Mouse (Mus musculus): ENCODE data around the gene Vwa7. TPM values are rescaled to one million over a fixed set of nuclear protein-coding genes. Genes with fewer than 3 reads are reported as not detected.
"Not testable (repeated sequence)": the region's sequence is repeated elsewhere in the genome, so short reads cannot be mapped to it uniquely, and the experiment has no call there.

The Vwa7 gene
- polyA plus RNA-seq, 1 experiment from 2014 or later, result 0.28 TPM

DNA sequence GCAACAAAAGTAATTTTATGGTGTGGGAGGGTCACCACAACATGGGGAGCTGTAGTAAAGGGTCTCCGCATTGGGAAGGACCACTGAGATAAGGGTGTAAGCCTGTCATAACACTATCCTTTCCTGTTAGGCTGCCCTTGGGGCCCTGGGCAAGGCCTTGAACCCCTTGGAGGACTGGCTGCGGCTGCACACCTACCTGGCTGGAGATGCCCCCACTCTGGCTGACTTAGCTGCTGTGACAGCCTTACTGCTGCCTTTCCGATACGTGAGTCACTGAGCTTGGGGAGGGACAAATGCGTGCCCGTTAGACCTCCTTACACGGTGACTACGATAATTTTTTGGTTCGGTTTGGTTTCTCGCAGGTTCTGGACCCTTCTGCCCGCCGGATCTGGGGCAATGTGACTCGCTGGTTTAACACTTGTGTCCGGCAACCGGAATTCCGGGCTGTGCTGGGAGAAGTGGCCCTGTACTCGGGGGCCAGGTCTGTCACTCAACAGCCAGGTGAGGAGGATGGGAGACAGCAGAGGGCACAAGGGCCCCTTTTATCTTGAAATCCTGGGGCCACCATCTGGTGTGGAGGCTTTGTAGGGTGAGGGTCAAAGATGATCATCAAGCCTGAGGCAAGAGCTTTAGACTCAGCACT, 12.2 kb upstream of the Vwa7 start:
- Histone ChIP-seq H3K36me3 (ENCODE audit: control insufficient read depth, insufficient read depth, low read length) (peaks cover 49% of the 10 kb centered on the region), H3K4me1 (ENCODE audit: control insufficient read depth, insufficient read depth, low read length) (peaks cover 24% of the 10 kb centered on the region), H3K4me3 (ENCODE audit: low read length) (no peak overlapping the region), H3K9ac (ENCODE audit: low read depth, low read length) (no peak overlapping the region), H3K4me2 (replicated peaks; ENCODE audit: low read depth, low read length) (no peak overlapping the region), H3K27me3 (ENCODE audit: control insufficient read depth, insufficient read depth, low read length) (no peaks in the 10 kb centered on the region), H3K9me3 (ENCODE audit: control insufficient read depth, low read length) (no peaks in the 10 kb centered on the region), H3K27ac (ENCODE audit: low read depth, low read length) (no peak overlapping the region)
- no peak for ATAC-seq (ENCODE audit: low FRiP score, low TSS enrichment)
- 94% methylated on average over 17 of the region's 17 CpGs for WGBS

DNA sequence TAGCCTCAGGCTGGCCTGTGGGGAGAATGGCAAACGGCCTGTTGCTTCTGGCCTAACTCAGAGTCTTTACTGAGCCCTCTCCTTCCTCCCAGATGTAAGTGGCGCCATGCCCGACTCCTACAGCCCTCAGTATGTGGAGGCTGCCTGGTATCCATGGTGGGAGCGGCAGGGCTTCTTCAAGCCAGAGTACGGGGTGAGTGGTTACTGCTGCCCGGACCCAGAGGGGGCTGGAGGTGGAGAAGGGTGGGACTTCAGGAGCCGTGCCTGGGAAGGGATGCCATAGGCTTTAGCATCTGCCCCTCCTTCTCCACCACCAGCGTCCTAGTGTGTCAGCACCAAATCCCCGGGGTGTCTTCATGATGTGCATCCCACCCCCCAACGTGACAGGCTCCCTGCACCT, 11.2 kb upstream of the Vwa7 start:
- ATAC-seq (ENCODE audit: low FRiP score, low TSS enrichment), result no peak
- Histone ChIP-seq H3K4me2 (replicated peaks; ENCODE audit: low read depth, low read length) (no peak overlapping the region), H3K9me3 (ENCODE audit: control insufficient read depth, low read length) (no peaks in the 10 kb centered on the region), H3K4me3 (ENCODE audit: low read length) (no peak overlapping the region), H3K4me1 (ENCODE audit: control insufficient read depth, insufficient read depth, low read length) (peaks cover 15% of the 10 kb centered on the region), H3K27me3 (ENCODE audit: control insufficient read depth, insufficient read depth, low read length) (no peaks in the 10 kb centered on the region), H3K27ac (ENCODE audit: low read depth, low read length) (no peak overlapping the region), H3K9ac (ENCODE audit: low read depth, low read length) (no peak overlapping the region), H3K36me3 (ENCODE audit: control insufficient read depth, insufficient read depth, low read length) (peaks cover 57% of the 10 kb centered on the region)
- WGBS, result 97% methylated on average over 10 of the region's 10 CpGs

DNA sequence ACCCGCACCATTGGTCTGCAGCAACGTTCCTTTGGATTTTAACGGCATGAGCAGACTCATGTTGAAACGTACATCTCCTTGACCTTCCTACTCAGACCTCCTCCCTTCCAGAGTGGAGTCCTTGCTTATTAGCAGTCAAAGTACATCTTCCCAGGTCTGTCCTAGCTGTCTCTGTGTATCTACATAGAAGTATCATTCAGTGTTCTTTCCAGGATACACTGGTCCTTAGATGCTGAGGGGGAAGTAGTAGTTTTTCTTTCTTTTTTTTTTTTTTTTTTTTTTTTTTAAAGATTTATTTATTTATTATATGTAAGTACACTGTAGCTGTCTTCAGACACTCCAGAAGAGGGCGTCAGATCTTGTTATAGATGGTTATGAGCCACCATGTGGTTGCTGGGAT, 10.5 kb upstream of the Vwa7 start:
- ATAC-seq (ENCODE audit: low FRiP score, low TSS enrichment); H3K27me3 ChIP-seq (ENCODE audit: control insufficient read depth, insufficient read depth, low read length); H3K9me3 ChIP-seq (ENCODE audit: control insufficient read depth, low read length); H3K4me2 ChIP-seq (replicated peaks; ENCODE audit: low read depth, low read length); H3K9ac ChIP-seq (ENCODE audit: low read depth, low read length); H3K27ac ChIP-seq (ENCODE audit: low read depth, low read length); H3K4me3 ChIP-seq (ENCODE audit: low read length): not testable (repeated sequence)
- Histone ChIP-seq H3K36me3 (ENCODE audit: control insufficient read depth, insufficient read depth, low read length) (peaks cover 64% of the 10 kb centered on the region), H3K4me1 (ENCODE audit: control insufficient read depth, insufficient read depth, low read length) (peaks cover 15% of the 10 kb centered on the region)
- 92% methylated on average over 4 of the region's 5 CpGs for WGBS

DNA sequence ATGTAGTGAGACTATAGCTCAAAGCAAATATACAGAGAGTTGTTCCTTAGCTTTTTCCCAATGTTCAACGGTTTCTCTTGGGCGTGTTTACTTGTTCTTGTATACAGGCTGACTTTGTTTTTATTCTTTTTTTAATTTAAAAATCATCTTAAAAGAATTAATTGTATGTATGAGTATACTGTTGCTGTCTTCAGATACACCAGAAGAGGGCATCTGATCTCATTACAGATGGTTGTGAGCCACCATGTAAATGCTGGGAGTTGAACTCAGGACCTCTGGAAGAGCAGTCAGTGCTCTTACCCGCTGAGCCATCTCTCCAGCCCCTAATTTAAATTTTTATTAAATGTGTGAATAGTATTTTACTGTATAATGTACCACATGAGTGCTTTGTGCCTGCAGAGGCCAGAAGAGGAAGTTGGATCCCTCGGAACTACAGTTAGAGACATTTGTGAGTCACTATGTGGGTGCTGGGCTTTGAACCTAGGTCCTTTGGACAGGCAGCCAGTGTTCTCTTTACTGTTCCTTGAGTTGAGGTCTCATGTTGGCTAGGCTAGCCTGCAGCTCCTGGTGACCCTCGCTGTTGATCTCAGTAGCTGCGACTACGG, 8.9 kb upstream of the Vwa7 start:
- H3K4me2 ChIP-seq (replicated peaks; ENCODE audit: low read depth, low read length), result no peak overlapping the region
- H3K9me3 ChIP-seq (ENCODE audit: control insufficient read depth, low read length), result no peaks in the 10 kb centered on the region
- peaks cover 80% of the 10 kb centered on the region for H3K36me3 ChIP-seq (ENCODE audit: control insufficient read depth, insufficient read depth, low read length)
- ATAC-seq (ENCODE audit: low FRiP score, low TSS enrichment), result no peak
- no peaks in the 10 kb centered on the region for H3K27me3 ChIP-seq (ENCODE audit: control insufficient read depth, insufficient read depth, low read length)
- H3K4me1 ChIP-seq (ENCODE audit: control insufficient read depth, insufficient read depth, low read length), result peaks cover 11% of the 10 kb centered on the region
- 97% methylated on average over 7 of the region's 7 CpGs for WGBS
- H3K9ac ChIP-seq (ENCODE audit: low read depth, low read length), result no peak overlapping the region
- H3K27ac ChIP-seq (ENCODE audit: low read depth, low read length), result no peak overlapping the region
- H3K4me3 ChIP-seq (ENCODE audit: low read length), result no peak overlapping the region

DNA sequence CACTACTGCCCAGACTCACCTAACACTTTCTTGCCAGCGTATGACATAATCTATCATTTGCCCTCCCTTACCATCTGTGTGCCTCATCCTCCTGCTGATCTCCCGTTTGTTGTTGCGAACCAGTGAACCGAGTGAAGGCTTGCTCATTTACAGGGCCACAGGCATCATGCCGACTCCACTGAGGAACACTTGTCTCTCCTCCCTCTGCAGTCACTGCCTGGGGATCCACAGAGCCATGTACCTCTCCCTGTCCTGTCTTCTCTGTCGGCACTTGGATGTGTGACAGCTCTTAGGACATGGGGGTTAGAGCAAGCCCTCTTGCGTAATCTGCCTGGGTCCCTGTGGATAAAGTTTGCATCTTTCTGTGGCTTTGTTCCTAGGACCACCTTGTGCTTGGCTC, 6.8 kb upstream of the Vwa7 start:
- Histone ChIP-seq H3K9me3 (ENCODE audit: control insufficient read depth, low read length) (no peaks in the 10 kb centered on the region), H3K4me3 (ENCODE audit: low read length) (no peak overlapping the region), H3K4me2 (replicated peaks; ENCODE audit: low read depth, low read length) (no peak overlapping the region), H3K27ac (ENCODE audit: low read depth, low read length) (no peak overlapping the region), H3K27me3 (ENCODE audit: control insufficient read depth, insufficient read depth, low read length) (no peaks in the 10 kb centered on the region), H3K9ac (ENCODE audit: low read depth, low read length) (no peak overlapping the region), H3K4me1 (ENCODE audit: control insufficient read depth, insufficient read depth, low read length) (no peaks in the 10 kb centered on the region), H3K36me3 (ENCODE audit: control insufficient read depth, insufficient read depth, low read length) (peaks cover 94% of the 10 kb centered on the region)
- ATAC-seq (ENCODE audit: low FRiP score, low TSS enrichment), result no peak
- 85% methylated on average over 7 of the region's 7 CpGs for WGBS

DNA sequence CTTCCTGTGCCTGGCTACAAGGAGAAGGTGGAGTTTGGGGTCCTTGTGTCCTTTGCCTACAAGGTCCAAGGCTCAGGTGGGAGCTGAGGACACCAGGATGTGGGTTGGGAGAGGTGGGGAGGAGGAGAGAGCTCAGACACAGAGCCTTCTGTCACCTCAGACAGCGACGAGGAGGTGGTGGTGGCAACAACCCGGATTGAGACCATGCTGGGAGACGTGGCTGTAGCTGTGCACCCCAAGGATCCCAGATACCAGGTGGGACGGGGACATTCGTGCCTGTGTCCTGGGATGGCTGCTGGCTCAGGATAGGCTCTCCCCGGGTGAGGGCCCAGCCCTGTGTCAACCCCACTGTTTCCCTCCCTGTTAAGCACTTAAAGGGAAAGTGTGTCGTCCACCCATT, 4.9 kb upstream of the Vwa7 start:
- Histone ChIP-seq H3K27ac (ENCODE audit: low read depth, low read length) (no peak overlapping the region), H3K4me1 (ENCODE audit: control insufficient read depth, insufficient read depth, low read length) (no peaks in the 10 kb centered on the region), H3K9me3 (ENCODE audit: control insufficient read depth, low read length) (no peaks in the 10 kb centered on the region), H3K4me2 (replicated peaks; ENCODE audit: low read depth, low read length) (no peak overlapping the region), H3K4me3 (ENCODE audit: low read length) (no peak overlapping the region), H3K36me3 (ENCODE audit: control insufficient read depth, insufficient read depth, low read length) (peaks cover 98% of the 10 kb centered on the region), H3K9ac (ENCODE audit: low read depth, low read length) (no peak overlapping the region), H3K27me3 (ENCODE audit: control insufficient read depth, insufficient read depth, low read length) (no peaks in the 10 kb centered on the region)
- WGBS, result 97% methylated on average over 8 of the region's 8 CpGs
- ATAC-seq (ENCODE audit: low FRiP score, low TSS enrichment), result no peak

DNA sequence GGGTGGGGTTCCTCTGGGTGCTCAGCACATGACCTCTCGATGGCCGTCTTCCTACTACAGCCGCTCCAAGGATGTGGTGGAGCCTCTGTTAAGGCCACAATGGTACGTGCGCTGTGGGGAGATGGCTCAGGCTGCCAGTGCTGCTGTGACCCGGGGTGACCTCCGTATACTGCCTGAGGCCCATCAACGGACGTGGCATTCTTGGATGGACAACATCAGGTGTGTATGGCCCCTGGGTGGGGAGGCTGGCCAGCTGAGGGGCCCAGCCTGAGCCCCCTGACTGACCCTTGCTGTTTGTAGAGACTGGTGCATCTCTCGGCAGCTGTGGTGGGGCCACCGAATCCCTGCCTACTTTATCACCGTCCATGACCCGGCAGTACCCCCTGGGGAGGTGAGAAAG, 3.9 kb upstream of the Vwa7 start:
- H3K27ac ChIP-seq (ENCODE audit: low read depth, low read length), result no peak overlapping the region
- H3K36me3 ChIP-seq (ENCODE audit: control insufficient read depth, insufficient read depth, low read length), result peaks cover 89% of the 10 kb centered on the region
- ATAC-seq (ENCODE audit: low FRiP score, low TSS enrichment), result no peak
- no peaks in the 10 kb centered on the region for H3K4me1 ChIP-seq (ENCODE audit: control insufficient read depth, insufficient read depth, low read length)
- 83% methylated on average over 13 of the region's 13 CpGs for WGBS
- H3K9ac ChIP-seq (ENCODE audit: low read depth, low read length), result no peak overlapping the region
- no peak overlapping the region for H3K4me2 ChIP-seq (replicated peaks; ENCODE audit: low read depth, low read length)
- no peaks in the 10 kb centered on the region for H3K9me3 ChIP-seq (ENCODE audit: control insufficient read depth, low read length)
- H3K27me3 ChIP-seq (ENCODE audit: control insufficient read depth, insufficient read depth, low read length), result no peaks in the 10 kb centered on the region
- H3K4me3 ChIP-seq (ENCODE audit: low read length), result no peak overlapping the region

DNA sequence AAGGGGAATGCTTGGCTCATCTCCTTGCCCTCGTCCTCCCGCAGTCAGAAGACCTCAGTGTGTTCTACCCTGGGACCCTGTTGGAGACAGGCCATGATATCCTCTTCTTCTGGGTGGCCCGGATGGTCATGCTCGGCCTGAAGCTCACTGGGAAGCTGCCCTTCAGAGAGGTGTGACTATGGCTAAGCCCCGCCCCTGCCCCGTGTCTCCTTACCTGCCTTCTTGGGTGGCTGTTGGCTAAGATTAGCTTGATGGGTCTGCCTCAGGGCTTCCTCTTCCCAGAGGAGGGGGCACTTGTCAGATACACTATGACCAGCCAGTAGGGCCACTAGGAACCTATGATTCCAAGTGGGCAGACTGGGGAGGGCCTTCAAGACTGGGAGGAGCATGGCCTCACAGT, 3.2 kb upstream of the Vwa7 start:
- Histone ChIP-seq H3K9me3 (ENCODE audit: control insufficient read depth, low read length) (no peaks in the 10 kb centered on the region), H3K4me3 (ENCODE audit: low read length) (no peak overlapping the region), H3K4me1 (ENCODE audit: control insufficient read depth, insufficient read depth, low read length) (no peaks in the 10 kb centered on the region), H3K27me3 (ENCODE audit: control insufficient read depth, insufficient read depth, low read length) (no peaks in the 10 kb centered on the region), H3K9ac (ENCODE audit: low read depth, low read length) (no peak overlapping the region), H3K4me2 (replicated peaks; ENCODE audit: low read depth, low read length) (no peak overlapping the region), H3K36me3 (ENCODE audit: control insufficient read depth, insufficient read depth, low read length) (peaks cover 81% of the 10 kb centered on the region), H3K27ac (ENCODE audit: low read depth, low read length) (no peak overlapping the region)
- 77% methylated on average over 6 of the region's 6 CpGs for WGBS
- no peak for ATAC-seq (ENCODE audit: low FRiP score, low TSS enrichment)

DNA sequence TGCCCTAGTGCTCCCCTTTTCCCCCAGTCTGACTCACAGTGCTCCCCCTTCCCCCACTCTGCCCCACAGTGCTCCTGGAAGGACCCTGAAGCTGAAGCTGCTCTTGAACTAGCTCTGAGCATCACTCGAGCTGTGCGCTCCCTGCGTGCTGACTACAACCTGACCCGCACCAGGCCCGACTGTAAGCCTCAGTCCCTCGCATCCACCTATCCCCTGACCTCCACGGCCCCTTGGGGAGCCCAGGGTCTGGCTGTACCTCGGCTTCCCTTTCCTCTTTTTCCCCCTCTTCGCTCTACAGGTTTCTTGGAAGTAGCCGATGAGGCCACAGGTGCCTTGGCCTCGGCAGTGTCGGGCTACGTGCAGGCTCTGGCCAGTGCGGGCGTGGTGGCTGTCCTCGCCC, 1.1 kb upstream of the Vwa7 start:
- WGBS, result 91% methylated on average over 16 of the region's 16 CpGs
- Histone ChIP-seq H3K9me3 (ENCODE audit: control insufficient read depth, low read length) (no peaks in the 10 kb centered on the region), H3K27me3 (ENCODE audit: control insufficient read depth, insufficient read depth, low read length) (no peaks in the 10 kb centered on the region), H3K4me3 (ENCODE audit: low read length) (no peak overlapping the region), H3K36me3 (ENCODE audit: control insufficient read depth, insufficient read depth, low read length) (peaks cover 62% of the 10 kb centered on the region), H3K27ac (ENCODE audit: low read depth, low read length) (no peak overlapping the region), H3K9ac (ENCODE audit: low read depth, low read length) (no peak overlapping the region), H3K4me1 (ENCODE audit: control insufficient read depth, insufficient read depth, low read length) (no peaks in the 10 kb centered on the region), H3K4me2 (replicated peaks; ENCODE audit: low read depth, low read length) (no peak overlapping the region)
- ATAC-seq (ENCODE audit: low FRiP score, low TSS enrichment), result no peak

All from kidney, embryonic 14.5 days (tissue).